Mouse (Mus musculus) cerebellum, adult 8-10 months (tissue): Measurements from ENCODE around the gene Sag.
A peak's percentile ranks its signal among the peaks of the same experiment; 100 is the strongest.
"Not testable (repeated sequence)": the region's sequence is repeated elsewhere in the genome, so short reads cannot be mapped to it uniquely, and the experiment has no call there.

Experiments used
- DNase-seq: peaks from one replicate; pipeline ENCODE4 v3.0.0; 2022

Sag gene

DNA sequence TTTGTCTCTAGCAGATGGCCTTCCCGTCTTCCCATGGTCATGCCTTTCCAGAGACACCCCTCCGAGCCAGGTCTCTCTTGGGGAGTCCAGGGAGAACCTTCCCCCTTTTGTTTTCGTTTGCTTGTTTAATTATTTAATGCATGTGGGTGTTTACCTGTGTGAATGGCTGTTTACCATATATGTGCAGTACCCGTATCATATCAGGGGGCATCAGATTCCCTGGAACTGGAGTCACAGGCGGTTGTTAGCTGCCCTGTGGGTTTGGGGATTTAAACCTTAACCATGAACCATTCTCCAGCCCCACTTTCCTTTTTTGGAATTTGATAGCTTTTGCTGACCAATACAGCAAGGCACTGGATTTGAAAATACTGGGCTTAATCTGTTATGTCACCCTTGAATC is 21.8 kb downstream of the Sag start:
- no peak for DNase-seq

DNA sequence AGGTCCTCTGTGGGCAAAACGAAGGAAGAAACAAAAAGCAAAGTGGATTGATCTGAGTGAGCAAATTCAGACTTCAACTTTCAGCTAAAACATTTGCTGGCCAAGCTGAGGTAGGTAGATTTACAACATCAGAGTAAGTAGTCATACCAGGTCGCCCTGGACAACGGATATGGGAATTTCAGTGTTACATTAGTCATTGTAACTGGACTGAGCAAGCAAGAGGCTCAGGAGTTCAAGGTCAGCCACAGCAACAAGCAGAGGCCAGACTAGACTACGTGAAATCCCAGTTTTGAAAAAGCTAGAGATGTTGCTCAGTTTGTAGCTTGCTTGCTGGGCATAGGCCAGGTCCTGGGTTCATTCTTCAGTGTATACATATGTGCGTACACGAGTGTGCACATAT is 22.5 kb downstream of the Sag start:
- no peak for DNase-seq

DNA sequence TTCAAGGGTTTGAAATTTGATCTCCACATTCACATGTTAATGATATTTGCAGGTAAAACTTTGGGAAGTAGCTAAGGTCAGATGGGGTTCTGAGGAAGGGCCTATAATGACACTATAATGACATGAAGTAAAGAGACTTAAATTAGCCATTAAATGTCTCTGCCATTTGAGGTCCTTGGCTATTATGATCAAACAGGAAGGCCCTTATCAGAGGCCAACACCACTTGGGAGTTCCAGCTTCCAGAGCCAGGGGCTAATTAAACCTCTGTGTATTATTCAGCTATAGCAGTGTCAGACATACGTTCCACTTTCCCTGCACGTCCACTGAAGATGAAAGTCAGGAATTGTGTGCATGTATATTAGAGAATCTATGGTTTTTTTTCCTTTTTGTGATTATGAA is 23.0 kb downstream of the Sag start:
- no peak for DNase-seq

DNA sequence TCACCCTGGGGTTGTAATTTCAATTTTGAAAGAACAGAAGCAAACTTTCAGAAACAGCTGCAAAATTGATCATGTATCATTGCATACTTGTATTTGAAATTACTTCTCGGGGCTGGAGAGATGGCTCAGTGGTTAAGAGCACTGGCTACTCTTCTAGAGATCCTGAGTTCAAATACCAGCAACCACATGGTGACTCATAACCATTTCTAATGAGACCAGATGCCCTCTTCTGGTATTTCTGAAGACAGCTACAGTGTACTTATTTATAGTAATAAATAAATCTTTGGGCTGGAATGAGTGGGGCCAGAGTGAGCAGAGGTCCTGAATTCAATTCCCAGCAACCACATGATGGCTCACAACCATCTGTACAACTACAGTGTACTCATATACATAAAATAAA is 24.0 kb downstream of the Sag start:
- not testable (repeated sequence) for DNase-seq

DNA sequence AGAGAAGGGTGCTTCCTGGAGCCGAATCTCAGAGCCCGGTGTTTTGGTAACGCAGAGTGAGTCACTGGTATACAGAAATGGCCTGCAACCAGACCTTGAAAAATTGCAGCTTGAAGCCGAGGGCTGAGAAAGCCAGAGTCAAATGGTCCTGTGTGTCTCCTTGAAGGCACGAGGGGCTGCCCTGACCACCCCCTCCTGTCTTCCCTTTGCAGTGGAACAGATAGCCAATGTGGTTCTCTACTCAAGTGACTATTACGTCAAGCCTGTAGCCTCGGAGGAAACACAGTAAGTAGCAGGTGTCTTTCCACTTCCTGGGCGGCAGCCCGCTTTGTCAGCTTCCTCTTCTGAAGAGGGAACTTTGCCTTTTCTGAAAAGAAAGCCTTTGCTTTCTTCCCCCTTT is 24.7 kb downstream of the Sag start:
- DNase-seq, result no peak

DNA sequence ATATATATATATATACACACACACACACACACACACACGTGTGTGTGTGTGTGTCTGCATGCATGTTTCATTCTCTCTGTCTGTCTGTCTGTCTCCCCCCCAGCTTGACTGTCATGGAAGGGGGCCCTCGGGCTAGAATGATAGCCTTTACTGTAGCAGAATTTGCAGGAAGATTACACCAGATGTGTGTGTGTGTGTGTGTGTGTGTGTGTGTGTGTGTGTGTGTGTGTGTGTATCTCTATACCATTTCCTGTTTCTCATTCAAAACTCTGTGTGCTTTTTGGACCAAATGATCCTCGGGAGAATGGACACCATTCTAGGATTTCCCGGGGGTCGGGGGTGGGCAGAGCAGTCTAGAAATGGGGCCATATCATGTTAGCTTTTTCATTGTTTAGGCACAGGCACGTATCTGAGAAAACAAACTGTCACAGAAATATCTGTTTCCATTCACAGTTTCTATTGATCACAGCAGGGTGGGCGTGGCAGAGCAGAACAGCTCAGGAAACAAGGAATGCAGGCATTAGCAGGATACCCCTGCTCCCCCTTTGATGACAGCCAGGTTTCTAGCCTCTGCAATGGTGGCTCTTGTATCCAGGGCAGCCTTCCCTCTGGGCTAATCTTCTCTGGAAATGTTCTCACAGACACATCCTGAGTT is 25.6 kb downstream of the Sag start:
- no peak for DNase-seq

DNA sequence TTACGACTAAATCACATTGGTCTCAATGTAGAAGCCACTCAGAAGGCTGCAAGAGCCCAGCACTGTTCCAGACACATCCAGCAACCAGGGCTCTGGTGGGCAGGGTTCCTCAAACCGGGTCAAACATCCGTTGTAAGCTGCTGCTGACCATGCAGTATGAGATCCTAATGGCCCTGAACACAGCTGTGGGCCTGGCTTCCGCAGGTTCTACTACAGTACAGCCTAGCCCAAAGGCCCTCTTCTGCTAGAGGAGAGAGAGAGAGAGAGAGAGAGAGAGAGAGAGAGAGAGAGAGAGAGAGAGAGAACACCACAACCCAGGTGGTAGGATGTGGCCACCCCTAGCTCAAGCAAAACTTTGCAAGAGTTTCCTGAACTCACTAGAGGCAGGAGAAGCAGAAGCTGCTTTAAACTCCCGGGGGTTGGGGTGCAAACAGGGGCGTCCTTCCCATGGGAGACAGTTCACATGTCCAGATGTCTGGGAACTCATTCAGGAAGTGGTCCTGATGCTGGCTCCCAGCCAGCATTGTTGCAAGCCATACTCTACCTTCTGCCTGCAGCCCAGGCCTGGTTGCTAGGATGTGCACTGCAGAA is 26.2 kb downstream of the Sag start:
- DNase-seq, result no peak

DNA sequence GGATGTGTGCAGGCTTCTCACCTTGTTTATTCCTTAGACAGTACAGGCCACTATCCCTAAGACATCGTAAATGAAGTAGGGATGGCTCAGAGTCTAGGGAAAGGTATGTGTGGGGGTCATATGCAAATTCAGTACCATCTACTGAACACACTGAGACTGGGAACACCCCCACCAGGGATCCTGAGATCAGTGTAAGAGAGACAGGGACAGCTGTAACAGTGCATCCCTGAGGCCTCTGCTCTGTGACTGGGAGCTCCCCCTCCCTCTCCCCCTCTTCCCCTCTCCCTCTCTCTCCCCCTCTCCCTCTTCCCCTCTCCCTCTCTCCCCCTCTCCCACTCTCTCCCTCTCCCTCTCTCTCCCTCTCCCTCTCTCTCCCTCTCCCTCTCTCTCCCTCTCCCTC is 33.0 kb downstream of the Sag start:
- DNase-seq, result no peak

DNA sequence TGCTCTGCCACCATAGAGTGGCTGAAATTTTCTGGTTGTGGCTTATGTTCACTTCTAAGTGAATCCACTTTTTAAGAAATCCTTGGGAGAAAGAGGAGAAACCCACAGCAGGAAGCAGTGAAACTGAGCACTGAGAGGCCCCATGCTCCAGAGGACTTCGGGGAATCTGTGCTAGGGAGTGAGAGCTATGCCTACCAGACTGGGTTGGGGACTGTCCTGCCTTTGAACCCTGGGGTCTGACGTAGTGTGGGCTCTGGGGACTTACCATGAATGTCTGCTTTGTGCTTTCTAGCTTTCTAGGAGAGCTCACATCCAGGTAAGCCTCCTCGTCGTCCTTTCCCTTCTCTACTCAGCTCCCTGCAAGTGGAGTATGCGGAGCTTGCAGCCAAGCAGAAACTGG is 33.5 kb downstream of the Sag start:
- no peak for DNase-seq

DNA sequence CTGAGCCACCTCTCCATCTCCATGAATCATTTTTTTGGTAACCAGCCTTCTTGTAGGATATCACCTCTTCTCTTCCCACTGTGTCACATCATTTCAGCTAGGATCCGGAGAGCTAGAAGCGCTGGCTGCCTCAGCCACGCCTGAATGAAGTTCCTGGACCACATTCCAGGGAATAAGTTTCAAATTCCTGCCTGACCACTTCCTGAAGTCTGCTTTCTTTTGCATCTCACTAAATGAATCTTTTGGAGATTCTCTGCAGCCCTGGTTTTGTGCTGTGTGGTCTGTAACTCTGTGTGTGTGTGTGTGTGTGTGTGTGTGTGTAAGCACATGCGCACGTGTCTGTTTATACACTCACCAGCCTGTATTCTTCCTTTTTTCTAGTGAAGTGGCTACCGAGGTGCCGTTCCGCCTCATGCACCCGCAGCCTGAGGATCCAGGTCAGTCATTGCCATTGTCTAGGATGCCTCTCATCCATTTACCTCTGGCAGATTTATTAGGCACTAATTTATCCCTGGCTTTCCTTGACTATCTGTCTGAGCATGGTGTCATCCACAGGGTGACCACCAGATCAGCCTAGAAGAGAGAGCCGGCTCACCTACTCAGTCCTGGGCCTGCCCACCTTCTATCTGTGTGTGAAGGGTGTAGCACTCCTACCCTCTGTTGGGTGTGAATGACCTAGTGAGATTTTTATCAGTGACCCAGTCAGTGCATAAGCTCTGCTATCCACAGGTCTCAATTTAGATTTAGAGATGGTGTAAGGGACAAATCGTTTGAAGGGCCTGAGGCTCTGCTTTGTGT is 37.1 kb downstream of the Sag start:
- no peak for DNase-seq

DNA sequence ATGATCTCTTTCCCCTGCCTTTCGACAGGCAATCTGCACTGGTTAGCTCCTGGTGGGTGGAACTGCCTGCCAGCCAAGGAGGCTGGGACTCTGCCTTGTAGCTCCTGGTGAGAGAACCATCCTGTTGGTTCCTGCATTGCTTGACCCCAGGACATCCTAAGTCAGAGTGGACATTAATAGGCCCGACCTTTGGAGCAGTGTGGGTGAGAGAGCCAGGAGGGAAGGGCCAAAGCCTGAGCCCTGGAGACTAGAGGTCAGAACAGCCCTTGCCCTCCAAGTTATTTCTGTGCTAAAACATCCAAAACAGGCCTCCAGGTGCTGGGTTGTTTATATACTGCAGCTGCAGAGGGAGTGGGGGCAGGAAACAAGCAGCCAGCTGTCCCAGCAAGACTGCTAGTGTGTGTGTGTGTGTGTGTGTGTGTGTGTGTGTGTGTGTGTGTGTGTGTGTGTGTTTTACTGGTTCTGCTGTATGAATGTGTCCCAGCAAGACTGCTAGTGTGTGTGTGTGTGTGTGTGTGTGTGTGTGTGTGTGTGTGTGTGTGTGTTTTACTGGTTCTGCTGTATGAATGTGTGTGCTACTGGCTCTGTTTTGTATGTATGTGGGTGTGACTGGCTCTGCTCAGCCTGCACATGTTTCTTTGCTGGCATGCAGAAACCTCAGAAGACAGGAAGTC is 43.5 kb downstream of the Sag start:
- no peak for DNase-seq

DNA sequence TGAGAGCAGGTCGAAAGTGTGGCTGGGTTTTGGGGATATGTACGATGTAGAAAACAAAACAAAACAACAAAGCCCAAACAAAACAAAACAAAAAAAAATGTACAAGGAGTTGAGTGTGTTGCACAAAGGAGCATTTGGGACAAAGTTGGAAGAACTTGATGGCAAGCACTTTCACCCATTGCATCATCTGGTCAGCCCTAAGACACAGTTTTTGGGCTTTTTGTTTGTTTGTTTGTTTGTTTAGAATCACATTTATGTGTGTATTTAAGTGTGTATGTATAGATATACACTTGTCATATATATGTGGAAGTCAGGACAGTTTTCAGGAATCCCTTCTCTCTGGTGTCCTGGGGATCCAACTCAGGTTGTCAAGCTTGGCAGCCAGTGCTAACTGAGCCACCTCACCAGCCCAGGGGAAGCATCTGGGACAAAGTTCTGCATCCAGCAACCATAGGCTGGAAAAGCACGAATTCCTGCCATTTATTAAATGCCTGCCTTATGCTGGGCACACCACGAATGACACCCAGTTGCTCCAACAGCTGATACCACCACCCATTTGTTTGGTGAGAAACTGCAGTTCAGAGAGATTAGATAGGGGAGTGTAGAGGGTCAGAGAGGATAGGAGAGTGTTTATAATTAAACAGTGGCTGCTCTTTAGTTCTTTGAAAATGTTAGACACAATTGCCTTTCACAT is 44.1 kb downstream of the Sag start:
- DNase-seq, result no peak

DNA sequence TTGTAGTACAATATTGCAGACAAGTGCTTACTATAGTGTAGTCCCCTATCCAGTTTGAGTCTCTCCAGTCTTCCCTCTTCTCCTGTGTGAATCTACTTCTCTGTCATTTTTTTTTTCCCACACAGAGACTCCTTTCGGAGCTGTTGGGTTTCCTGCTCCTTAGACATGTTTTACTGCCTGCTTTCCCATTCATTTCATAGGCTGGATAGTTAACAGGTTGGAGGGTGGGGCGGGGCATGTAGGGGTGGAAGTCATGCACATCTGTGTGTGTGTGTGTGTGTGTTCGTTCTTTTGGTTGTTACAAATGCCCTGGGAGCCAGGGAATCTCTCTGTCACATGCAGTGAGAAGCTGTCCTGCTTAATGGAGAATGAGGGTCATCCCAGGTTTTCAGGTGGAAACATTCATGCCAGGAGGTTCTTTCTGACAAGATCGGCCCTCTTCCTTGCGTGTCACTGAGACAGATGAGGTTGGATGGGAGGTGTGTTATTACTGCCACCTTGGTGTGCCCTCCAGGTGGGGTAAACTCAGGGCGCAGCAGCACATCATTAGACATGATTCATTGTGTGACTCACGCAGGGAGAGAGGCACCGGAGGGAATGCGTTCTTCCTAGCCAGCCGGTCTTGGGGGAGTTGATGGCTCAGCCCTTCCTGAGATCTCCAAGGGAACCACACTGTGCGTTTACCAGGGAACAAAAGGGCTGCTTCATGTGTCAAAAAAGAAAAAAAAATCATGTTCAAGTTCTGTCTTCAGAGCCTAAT is 44.9 kb downstream of the Sag start:
- DNase-seq, result no peak

DNA sequence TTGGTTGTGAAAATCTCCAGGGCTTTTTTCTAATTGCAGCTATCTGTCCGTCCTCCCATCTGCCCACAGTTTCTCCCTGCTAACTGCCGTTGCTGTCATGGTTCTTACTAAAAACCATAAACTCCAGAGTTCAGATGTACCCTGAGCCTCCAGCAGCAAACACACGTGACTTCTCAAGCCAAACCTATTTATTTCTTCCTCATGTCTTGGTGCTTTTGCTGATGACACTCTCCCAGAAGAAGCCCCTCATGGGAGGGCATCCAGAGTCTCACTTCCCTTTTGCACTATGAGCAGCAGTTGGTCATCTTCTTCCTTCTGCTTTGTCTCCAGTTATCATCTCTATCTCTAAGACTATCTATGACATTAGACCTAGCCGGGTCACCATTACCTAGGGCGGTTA is 45.8 kb downstream of the Sag start:
- no peak for DNase-seq

DNA sequence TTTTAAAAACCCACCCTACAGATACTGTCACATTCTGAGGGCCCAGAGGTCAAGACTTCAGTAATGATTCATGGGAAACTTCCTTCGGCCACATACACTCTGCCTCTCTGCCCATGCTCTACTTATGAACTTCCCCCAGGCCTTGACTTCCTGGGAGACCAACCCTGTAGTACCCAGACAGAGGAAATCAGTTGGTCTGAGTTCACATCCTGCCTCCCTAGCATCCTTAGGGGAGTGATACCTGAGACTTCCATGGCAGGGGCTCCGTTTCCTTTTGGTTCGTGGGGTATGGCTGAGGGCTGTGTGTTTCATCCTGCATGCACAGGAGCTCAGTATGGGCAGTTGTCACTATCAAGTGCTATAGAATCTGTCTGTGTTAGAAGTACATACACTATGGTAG is 47.9 kb downstream of the Sag start:
- DNase-seq, result no peak

DNA sequence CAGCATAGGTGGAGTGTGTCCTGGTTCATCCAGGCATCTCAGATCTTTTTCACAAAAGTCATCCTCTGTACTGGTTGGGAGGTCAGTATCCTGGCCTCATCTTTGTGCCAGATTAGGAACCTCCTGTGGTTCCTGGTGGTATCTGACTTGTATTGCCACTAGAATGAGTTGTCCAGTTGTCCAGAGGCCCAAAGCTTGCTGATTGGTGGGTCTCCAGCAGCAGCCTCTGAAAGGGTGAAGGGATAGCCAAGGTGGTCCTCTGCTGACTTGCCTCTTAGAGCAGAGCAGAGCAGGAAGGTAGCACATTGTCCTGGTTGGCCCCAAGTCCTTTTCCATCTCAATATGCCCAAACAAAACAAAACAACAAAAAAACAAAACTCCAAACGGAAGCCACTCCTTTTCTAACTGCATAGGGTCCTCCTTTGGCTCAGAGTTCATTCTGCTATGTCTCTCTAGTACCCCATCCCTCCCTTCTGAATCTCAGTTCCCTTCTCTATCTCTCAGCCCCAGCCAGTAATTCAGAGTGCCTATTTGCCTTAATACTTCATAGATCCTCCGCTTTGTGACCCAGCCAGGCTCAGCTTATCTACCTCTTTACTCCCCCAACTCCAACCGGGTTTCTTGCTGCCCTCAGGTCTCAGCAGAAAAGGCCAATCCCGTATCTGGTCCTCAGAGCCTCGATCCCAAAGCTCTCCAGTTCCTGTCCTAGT is 48.8 kb downstream of the Sag start:
- DNase-seq, result no peak

DNA sequence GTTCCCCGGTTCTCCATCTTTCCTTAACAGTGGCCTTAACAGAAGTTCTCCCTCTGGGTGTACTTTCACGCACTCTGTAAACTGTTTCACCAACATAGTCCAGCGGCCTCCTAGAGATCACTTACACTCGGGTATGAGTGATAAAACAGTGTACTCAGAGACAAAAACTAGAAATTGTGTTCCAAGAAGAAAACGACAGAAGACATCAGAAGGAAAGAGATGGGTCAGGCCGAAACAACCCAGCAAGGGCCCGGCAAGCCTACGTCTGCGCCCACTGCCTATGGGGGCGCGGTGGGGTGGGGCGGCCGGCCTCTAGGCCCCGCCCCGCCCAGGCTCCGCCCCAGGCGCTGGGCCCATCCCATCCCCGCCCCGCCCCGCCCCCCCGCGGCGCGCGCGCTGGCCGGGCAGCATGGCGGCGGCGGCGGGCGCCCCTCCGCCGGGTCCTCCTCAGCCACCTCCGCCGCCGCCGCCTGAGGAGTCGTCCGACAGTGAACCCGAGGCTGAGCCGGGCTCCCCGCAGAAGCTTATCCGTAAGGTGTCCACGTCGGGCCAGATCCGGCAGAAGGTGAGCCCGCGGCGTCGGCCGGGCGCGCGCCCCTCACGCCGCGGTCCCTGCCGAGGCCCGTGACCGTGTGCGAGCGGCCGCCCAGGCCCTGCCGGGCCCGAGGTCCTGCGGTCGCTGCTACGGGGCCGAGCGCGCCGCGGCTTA is 49.6 kb downstream of the Sag start, which contains the start of gene Dgkd:
Gene Dgkd (plus strand): TSS at position 396 of the 709 bp plus-strand sequence.
- DNase-seq, result peak; percentile 69

DNA sequence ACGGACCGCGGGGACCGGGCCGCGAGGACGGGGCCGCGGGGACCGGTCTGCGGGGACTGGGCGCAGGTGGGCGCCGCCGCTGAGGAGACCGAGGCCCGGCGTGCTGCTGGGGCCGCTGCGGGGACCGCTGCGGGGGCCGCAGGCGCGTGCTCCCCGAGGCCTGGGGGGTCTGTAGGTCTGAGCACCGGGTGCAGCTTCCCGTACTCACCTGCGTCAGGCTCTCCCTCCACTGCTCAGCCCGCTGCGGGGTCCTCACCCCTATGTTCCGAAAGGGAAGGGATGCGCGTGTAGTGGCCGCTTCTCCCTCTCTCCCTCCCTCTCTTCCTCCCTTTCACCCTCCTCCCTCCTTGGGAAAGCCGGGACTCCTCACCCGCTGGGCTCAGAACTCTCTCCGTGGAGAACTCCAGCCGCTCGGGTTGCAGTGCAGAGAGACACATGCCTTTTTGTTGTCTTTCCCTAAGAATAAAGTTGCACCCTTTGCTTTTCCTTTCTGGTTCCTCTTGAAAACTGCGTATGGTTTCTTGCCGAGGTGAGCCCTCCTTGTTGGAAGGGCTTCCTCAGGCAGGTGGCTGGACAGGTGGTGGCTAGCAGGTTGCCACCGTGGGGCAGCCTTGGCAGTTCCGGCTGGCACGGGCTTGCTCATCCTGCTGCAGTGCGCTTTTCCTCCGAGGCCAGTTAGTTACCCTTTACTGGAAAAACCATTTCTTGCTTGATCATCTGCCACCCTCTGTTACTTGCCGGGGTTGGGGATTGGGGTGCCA is 50.3 kb downstream of the Sag start:
- DNase-seq, result peak; percentile 97

DNA sequence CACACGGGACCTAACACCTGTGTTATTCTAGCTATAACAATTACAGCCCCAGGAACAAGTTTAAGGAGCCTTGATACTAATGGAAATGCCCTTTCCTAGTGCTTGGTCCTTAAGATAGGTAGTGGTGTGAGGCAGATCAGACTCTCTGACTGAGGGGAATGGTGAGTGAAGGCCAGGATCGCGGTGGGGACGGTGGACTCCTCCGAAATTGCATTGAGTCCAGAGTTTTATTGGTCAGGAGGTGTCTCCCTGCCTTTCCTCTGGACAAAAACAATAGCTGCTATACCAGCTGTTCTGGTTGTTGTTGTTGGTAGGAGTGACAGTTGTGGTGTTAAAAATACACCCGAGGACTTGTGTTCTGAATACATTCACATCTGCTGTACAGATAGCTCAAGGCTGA is 50.9 kb downstream of the Sag start:
- no peak for DNase-seq

DNA sequence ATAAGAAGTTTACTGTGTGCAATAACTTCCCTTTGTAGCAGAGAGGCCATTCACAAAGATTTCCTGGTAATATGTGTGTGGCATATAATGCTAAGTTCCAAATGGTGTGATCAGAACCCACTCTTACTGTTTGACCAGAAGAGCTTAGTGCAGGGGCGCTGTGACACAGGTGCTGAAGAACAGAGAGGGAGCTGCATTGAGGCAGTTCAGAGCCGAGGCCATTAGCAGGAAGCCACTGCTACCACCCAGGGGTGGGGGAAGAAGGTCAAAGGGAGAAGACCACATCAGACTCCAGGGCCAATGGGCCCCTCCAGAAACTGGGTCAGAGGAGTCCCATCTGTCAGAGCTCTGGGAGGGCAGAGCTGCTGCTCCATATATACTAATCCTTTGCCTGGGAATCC is 51.4 kb downstream of the Sag start:
- peak; percentile 49 for DNase-seq
